Mouse (Mus musculus) lung, adult 10 weeks (tissue): ENCODE measurements around the gene Msantd4. TPM values are rescaled to one million over a fixed set of nuclear protein-coding genes. Genes with fewer than 3 reads are reported as not detected.

Experiments
- polyA plus RNA-seq: library from polyadenylated mRNA; stranded (reverse); fragments of 350-450 nt; fragmentation: Illumina TruSeq; extraction: RNeasy Lipid Tissue Mini Kit (QIAGEN cat#74804); gene quantifications from one replicate; pipeline ENCODE4 v1.2.3, GENCODE M21; 2014; ENCODE audit warnings: low read depth, low replicate concordance; ENCODE audit not compliant: insufficient read depth

Gene Msantd4
- 23.2 TPM for polyA plus RNA-seq

DNA sequence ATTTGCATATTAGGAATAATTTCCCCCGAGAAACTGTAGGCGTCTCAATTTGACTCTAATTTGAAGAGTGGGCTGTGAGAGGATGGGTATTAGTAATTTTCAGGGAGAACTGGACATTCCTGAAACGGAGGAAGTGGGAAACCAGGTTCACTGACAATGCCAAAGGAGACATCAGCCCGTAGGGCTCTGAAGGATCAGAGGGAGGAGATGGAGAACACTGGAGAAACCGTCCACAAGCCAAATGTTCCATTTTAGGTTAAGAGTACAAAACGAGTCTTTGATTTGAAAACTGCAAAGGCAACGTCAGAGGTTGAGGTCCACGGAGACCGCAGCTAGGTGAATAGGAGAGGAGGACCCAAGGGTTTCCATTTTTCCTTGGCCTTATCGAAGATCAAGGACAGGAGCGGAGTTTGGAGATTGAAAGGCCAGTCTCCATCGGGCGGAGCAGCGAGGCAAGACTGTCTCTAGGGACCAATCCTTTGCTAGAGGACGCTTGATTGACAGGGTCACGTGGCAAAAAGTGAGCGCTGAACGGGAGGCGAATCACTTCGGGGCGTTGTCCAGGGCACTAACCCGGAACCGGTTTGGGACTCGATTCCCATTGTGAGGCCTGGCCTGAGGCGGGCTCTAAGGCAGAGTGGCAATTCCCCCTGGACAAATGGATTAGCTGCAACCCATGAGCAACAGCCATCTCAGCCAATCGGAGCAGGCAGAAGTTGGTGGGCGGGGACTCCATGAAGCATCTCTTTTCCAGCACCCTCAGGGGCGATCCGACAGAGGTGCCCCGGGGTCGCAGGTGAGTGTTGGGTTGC lies at the start of gene Msantd4:
Msantd4 (plus strand) TSS at position 735 of the 812 bp plus-strand sequence.

Other genes with a start within 250 kb of the Msantd4 start
- gene Aasdhppt, start 67.1 kb upstream of the Msantd4 start, polyA plus RNA-seq: 11.9 TPM
- gene Kbtbd3, start 66.7 kb upstream of the Msantd4 start, polyA plus RNA-seq: 5.5 TPM